Mouse (Mus musculus) fat pad, adult 2 months (tissue): ENCODE data around the gene Fam169a.

Source experiments
- DNase-seq: peaks from one replicate; pipeline ENCODE4 v3.0.0-alpha.2; 2011; ENCODE audit warnings: low read depth, low spot score; ENCODE audit errors: extremely low read depth

The Fam169a gene

GRCm38 (mm10) chr13:97178943-97179342 is 111.9 kb downstream of the Fam169a start:
- DNase-seq = no peak

GRCm38 (mm10) chr13:97180113-97180828 is 113.2 kb downstream of the Fam169a start:
- no peak for DNase-seq
